Mouse (Mus musculus) kidney, adult 2 months (tissue): Measurements from ENCODE around the gene AI182371.

Experiments used
- CTCF ChIP-seq: fragments of 200-500 bp; conservative IDR thresholded peaks from 2 replicates; pipeline ENCODE4 v1.5.1; 2011; ENCODE audit warnings: low read depth, mild to moderate bottlenecking, control low read depth, low read length, moderate library complexity, mixed read lengths; ENCODE audit not compliant: insufficient read depth, insufficient read length
- POLR2A ChIP-seq: fragments of 200-500 bp; IDR thresholded peaks from one replicate; pipeline ENCODE4 v1.6.1; 2011; ENCODE audit warnings: low read depth, low read length, control low read depth

DNA sequence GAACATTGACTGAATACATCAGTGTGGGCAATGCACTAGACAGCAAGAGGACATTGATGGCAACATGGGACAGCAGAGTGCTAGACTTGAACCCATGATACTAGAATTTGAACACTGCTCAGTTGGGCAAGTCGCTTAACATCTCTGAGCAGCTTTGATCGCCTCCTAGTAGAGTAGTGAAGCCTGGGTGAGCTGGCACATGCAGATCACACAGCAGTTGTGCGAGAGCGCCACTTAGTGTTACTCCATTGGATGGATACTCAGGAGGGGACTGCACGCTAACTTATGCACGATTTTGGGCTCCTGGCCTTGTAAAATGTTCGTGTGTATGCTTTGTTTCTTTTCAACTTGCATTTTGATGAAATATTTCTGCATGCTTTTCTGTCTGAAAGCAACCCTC lies 23.4 kb upstream of the AI182371 start:
- no peak for TF ChIP-seq POLR2A
- TF ChIP-seq CTCF: peak; percentile 43
